Mouse (Mus musculus) liver, embryonic 11.5 days (tissue): ENCODE data around the gene Wwox. TPM values are rescaled to one million over a fixed set of nuclear protein-coding genes. Genes with fewer than 3 reads are reported as not detected.

Source experiments
- ATAC-seq: fragments of 200-750 bp; cut with Nextera tagmentation; replicated peaks from 2 replicates; pipeline ENCODE4 v1.8.0; 2017; ENCODE audit warnings: moderate number of reproducible peaks, mild to moderate bottlenecking, moderate TSS enrichment, moderate library complexity; ENCODE audit not compliant: low FRiP score
- DNase-seq: peaks from one replicate; pipeline ENCODE4 v3.0.0-alpha.2; 2017; ENCODE audit warnings: low spot score
- H3K27ac ChIP-seq: fragments of 300-500 bp; sonication (generic); 2 replicates; pipeline ENCODE4 v1.5.1; 2014; ENCODE audit warnings: mild to moderate bottlenecking, low read depth, low read length, control low read depth
- H3K27me3 ChIP-seq: fragments of 300-500 bp; sonication (generic); replicated peaks from 2 replicates; pipeline ENCODE4 v1.6.1; 2014; ENCODE audit warnings: low read length, mixed read lengths; ENCODE audit not compliant: control insufficient read depth, insufficient read depth
- H3K36me3 ChIP-seq: fragments of 300-500 bp; sonication (generic); 2 replicates; pipeline ENCODE4 v1.6.1; 2014; ENCODE audit warnings: mild to moderate bottlenecking, low read length, moderate library complexity, mixed read lengths; ENCODE audit not compliant: control insufficient read depth, insufficient read depth
- H3K4me1 ChIP-seq: fragments of 300-500 bp; sonication (generic); replicated peaks from 2 replicates; pipeline ENCODE4 v1.6.1; 2014; ENCODE audit warnings: low read length, mixed read lengths; ENCODE audit not compliant: control insufficient read depth, insufficient read depth
- H3K4me2 ChIP-seq: fragments of 300-500 bp; sonication (generic); 2 replicates; pipeline ENCODE4 v1.6.1; 2014; ENCODE audit warnings: mild to moderate bottlenecking, control low read depth, moderate library complexity
- H3K4me3 ChIP-seq: fragments of 300-500 bp; sonication (generic); 2 replicates; pipeline ENCODE4 v1.5.1; 2014; ENCODE audit warnings: low read depth, low read length, control low read depth
- H3K9ac ChIP-seq: fragments of 300-500 bp; sonication (generic); 2 replicates; pipeline ENCODE4 v1.6.1; 2014; ENCODE audit warnings: low read depth, low read length, control low read depth
- H3K9me3 ChIP-seq: fragments of 300-500 bp; sonication (generic); 2 replicates; pipeline ENCODE4 v1.6.1; 2016; ENCODE audit warnings: low read length, inconsistent platforms, mixed read lengths; ENCODE audit not compliant: control insufficient read depth
- WGBS: fragments of 180-500 bp; shearing (Covaris S2); extraction: QIAGEN DNeasy Blood & Tissue Kit; methylation state at CpG from one replicate; pipeline ENCODE4 v1.1.7; 2014; 5-methylcytosine and 5-hydroxymethylcytosine counted together
- polyA plus RNA-seq: library from polyadenylated mRNA; unstranded; fragments of >200 nt; fragmentation: Nextera tagmentation; extraction: Ambion mirVana; gene quantifications from 2 replicates; pipeline ENCODE4 v1.2.1, GENCODE M21; 2014

Gene Wwox
- polyA plus RNA-seq, 1 experiment from 2014 or later = 7.3 TPM

DNA sequence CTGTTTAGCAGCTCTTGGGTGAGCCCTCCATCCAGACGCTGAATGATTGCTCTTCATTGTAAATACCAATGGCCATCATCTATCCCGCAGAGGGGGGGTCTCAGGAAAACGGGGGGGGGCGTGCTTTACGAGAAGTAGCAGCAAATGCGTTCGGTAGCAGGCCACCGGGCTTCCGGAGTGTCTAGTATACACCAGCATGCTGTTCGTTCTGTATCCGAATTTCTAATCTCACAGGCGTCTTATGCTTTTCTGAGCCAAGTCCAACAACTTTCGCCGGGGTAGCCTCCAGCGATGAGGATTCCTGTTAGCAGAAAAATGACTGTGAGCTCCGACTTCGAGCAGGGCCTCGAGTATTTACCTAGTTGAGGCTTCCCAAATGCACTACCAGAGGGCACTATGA, 719.8 kb downstream of the Wwox start:
- no peak for DNase-seq
- WGBS = 18% methylated on average over 18 of the region's 18 CpGs
- H3K36me3 ChIP-seq = no peaks in the 10 kb centered on the region
- no peak overlapping the region for H3K9ac ChIP-seq
- H3K27me3 ChIP-seq = peaks cover 18% of the 10 kb centered on the region
- H3K9me3 ChIP-seq = no peaks in the 10 kb centered on the region
- no peak overlapping the region for H3K27ac ChIP-seq
- H3K4me3 ChIP-seq = peak overlapping the region; percentile 15; the same call in 1 of the 2 replicates
- H3K4me1 ChIP-seq = peaks cover 8% of the 10 kb centered on the region; the same call in 1 of the 2 replicates
- peak overlapping the region; percentile 66 for H3K4me2 ChIP-seq
- ATAC-seq = no peak

DNA sequence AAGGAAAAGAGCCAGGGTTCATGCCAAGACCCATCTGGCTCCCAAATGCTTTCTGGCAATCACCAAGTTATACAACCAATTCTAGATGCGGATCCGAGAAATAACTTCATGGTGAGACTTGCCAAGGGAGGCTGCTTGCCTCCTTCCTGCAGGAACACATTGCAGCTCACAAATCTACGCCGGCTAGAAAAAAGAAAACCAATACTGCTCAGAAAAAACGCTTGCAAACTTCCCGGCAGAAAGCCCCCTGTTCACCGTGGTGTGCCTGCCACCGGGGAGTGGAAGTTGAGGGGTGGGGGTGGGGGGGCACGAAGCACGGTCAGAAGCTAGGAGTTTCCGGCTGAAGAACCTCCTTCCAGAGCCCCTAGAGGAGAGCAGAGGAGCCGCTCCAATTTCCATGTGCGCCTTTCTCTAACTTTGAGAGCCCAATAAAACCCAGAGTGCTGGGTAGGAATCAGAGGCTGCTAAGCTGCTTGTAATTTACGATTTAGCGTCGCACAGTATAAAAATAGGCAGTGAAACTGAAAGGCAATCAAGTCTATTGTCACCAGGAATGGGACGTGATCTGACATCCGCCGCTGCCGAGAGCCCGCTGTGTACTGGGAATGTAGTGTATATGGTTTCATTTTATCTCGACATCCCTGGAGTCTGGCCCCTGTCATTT, 720.4 kb downstream of the Wwox start:
- Histone ChIP-seq H3K4me2 (peak overlapping the region; percentile 66), H3K27ac (no peak overlapping the region), H3K27me3 (peaks cover 18% of the 10 kb centered on the region), H3K9ac (peak overlapping the region; percentile 38), H3K4me3 (peak overlapping the region; percentile 39), H3K4me1 (peaks cover 8% of the 10 kb centered on the region; the same call in 1 of the 2 replicates), H3K9me3 (no peaks in the 10 kb centered on the region), H3K36me3 (no peaks in the 10 kb centered on the region)
- 13% methylated on average over 22 of the region's 22 CpGs for WGBS
- ATAC-seq = no peak; the same call in 1 of the 2 replicates
- DNase-seq = no peak

DNA sequence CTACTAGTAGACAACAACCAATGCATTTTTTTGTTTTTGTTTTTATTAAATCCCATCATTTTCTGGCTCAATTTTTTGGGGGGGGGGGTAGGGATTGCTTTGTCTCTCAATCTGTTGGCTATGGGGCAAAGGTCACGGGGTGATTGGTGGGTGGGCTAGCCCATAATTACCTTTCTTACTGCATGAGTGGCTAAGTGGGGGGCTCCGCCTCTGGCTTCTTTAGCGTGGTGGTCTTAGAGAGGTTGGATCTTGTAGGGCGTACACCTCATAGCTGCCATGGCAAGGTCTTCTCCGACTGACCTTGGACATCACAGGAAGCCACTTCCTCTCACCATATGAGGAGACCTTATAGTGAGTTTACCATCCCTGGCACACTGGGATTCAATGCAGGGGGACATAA, 721.0 kb downstream of the Wwox start:
- DNase-seq (no peak), ATAC-seq (no peak)
- Histone ChIP-seq H3K27ac (no peak overlapping the region), H3K9ac (no peak overlapping the region), H3K36me3 (no peaks in the 10 kb centered on the region), H3K4me1 (peaks cover 8% of the 10 kb centered on the region; the same call in 1 of the 2 replicates), H3K27me3 (peaks cover 18% of the 10 kb centered on the region), H3K4me2 (peak overlapping the region; percentile 66), H3K4me3 (peak overlapping the region; percentile 39; the same call in 1 of the 2 replicates), H3K9me3 (no peaks in the 10 kb centered on the region)
- 76% methylated on average over 5 of the region's 5 CpGs for WGBS

DNA sequence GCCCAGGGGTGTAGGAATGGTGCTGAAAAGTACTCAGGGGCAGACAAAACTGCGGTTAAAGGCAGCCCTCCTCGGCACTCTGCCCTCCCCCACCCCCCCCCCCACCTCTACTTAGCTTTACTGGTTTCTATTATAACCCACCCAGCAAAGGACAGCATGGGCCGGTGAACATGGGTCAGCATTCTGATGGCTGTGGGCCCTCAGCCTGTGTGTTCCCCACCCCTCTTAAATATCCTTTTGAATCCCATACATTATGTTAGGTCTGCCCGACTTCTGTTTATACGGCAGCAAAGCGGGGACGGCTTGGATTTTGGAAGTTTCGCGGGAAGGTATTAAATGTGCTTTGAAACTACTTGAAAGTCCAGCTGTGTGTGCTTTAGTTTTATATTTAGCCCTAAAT, 722.1 kb downstream of the Wwox start:
- no peak overlapping the region for H3K4me3 ChIP-seq

DNA sequence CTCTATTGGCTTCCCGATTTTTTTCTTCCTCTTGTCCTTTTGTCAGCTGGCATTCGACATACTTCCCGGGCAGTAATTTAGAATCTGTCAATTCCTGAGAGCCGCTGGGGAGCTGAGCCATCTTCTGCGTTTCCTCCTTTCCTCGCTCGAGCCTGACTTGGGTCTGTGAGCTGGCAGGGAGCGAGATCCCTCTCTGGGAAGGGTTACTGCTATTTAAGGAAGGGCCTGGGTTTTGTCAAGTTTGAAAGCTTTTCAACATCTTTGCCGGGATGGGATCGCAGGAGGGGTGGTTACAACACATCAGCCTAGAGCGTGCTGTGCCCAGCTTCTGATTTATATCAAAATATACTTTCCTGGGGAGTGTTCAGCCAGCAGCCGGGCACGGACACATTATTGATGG, 725.4 kb downstream of the Wwox start:
- Histone ChIP-seq H3K4me1 (0 out of 2 replicates have a peak, but pooled peaks cover 2% of the 10 kb centered on the region), H3K27me3 (peaks cover 9% of the 10 kb centered on the region; the same call in 1 of the 2 replicates), H3K4me2 (no peak overlapping the region), H3K9ac (no peak overlapping the region), H3K27ac (no peak overlapping the region), H3K9me3 (no peaks in the 10 kb centered on the region), H3K36me3 (no peaks in the 10 kb centered on the region), H3K4me3 (no peak overlapping the region)
- ATAC-seq = no peak
- no peak for DNase-seq
- WGBS = 16% methylated on average over 13 of the region's 13 CpGs

More for the DNA sequence above, 722.1 kb downstream of the Wwox start:
- H3K4me2 ChIP-seq = no peak overlapping the region
- WGBS = 84% methylated on average over 9 of the region's 9 CpGs
- no peaks in the 10 kb centered on the region for H3K36me3 ChIP-seq
- ATAC-seq = no peak
- H3K4me1 ChIP-seq = peaks cover 8% of the 10 kb centered on the region; the same call in 1 of the 2 replicates
- H3K9me3 ChIP-seq = no peaks in the 10 kb centered on the region
- H3K27ac ChIP-seq = no peak overlapping the region
- H3K9ac ChIP-seq = no peak overlapping the region
- peaks cover 18% of the 10 kb centered on the region for H3K27me3 ChIP-seq
- no peak for DNase-seq

DNA sequence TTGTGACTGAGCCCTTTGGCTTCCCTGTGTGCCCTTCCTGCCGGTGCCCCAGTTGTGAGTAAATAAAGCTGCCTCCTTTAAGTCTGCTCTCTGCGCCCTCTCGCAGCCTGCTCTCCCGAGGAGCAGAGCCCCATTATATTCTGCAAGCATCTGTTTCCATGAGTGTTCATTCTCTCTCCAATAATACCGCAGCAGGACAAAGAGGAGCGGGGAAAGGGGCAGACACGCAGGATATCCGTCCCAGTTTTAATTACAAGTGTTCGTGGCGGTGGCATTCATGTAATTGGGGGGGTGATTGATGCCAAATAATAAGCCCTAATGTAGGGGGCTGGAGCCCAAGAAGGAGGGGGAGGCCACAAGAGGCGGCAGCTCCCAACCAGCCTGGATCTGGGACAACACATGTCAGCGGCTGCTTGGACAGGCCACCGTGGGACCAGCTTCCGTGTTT, 734.2 kb downstream of the Wwox start:
- H3K9ac ChIP-seq = no peak overlapping the region
- H3K9me3 ChIP-seq = no peaks in the 10 kb centered on the region
- H3K4me2 ChIP-seq = no peak overlapping the region
- WGBS = 83% methylated on average over 14 of the region's 14 CpGs
- H3K4me3 ChIP-seq = no peak overlapping the region
- no peak overlapping the region for H3K27ac ChIP-seq
- DNase-seq (no peak), ATAC-seq (no peak)
- no peaks in the 10 kb centered on the region for H3K36me3 ChIP-seq
- H3K4me1 ChIP-seq = no peaks in the 10 kb centered on the region
- no peaks in the 10 kb centered on the region for H3K27me3 ChIP-seq

DNA sequence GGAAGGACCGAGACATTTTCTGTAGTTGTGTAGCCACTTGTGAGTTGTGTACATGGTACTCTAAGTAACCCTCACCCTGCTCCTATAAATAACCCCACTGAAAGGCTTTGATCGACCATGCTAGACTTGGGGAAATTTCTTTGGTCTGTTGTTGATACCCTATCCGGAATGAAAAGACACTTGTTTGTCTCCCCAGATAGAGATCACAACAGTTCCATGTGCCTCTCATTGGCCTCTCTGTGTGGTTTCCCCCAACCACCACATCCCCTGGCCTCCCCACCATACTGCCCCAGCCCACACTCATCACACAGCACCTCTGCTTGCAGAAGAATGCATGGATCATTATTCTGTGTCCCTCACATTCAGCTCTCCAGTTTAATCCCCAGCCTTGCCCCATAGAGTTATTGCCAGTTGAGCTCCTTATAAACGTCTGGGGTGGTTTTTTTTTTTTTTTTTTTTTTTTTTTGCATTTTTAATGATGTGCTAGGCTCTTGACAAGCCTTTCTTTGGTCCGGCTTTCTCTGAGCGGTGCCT, 746.0 kb downstream of the Wwox start:
- Histone ChIP-seq H3K9me3 (no peaks in the 10 kb centered on the region), H3K9ac (no peak overlapping the region), H3K4me3 (no peak overlapping the region), H3K36me3 (no peaks in the 10 kb centered on the region), H3K4me1 (no peaks in the 10 kb centered on the region), H3K27ac (no peak overlapping the region), H3K4me2 (no peak overlapping the region), H3K27me3 (no peaks in the 10 kb centered on the region)
- DNase-seq (no peak), ATAC-seq (no peak)
- 67% methylated on average over 6 of the region's 6 CpGs for WGBS

DNA sequence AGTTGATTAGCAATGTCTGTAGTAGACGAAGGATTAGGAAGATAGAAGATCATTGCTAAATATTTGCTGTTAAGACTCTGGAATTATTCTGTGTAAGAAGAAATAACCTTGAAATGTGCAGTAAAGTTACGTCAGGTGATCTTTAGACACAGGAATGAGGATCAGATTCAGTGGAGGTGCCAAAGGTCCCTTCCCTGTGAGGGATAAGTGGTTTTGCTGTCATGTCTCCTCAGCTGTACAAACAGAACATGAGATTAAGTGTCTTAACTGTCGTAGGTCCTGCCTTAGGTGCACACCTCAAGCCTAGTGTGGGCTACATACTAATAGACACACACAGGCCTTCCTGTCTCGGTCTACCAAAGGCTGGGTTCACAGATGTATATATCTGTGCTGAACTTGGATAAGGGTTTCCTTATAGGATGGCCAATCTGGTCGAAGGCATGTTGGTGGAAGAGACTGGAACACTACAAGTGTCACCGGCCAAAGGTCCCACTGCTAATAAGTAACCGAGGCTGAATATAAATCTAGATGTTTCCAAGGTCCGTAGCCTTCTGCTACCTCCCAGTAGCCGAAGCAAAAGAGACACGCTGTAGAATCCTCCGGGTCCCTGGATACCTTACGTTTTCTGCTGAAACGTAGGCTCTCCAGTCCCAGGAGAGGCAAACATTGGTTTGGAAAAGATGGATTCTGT, 746.8 kb downstream of the Wwox start:
- H3K4me3 ChIP-seq = no peak overlapping the region
- no peak for DNase-seq
- 80% methylated on average over 13 of the region's 13 CpGs for WGBS

More for the DNA sequence above, 746.8 kb downstream of the Wwox start:
- no peaks in the 10 kb centered on the region for H3K9me3 ChIP-seq
- no peaks in the 10 kb centered on the region for H3K4me1 ChIP-seq
- H3K27me3 ChIP-seq = no peaks in the 10 kb centered on the region
- ATAC-seq = no peak
- no peak overlapping the region for H3K27ac ChIP-seq
- H3K4me2 ChIP-seq = no peak overlapping the region
- H3K36me3 ChIP-seq = no peaks in the 10 kb centered on the region
- no peak overlapping the region for H3K9ac ChIP-seq
